Mouse (Mus musculus): ENCODE data around the gene Ctnnbl1.

DNA sequence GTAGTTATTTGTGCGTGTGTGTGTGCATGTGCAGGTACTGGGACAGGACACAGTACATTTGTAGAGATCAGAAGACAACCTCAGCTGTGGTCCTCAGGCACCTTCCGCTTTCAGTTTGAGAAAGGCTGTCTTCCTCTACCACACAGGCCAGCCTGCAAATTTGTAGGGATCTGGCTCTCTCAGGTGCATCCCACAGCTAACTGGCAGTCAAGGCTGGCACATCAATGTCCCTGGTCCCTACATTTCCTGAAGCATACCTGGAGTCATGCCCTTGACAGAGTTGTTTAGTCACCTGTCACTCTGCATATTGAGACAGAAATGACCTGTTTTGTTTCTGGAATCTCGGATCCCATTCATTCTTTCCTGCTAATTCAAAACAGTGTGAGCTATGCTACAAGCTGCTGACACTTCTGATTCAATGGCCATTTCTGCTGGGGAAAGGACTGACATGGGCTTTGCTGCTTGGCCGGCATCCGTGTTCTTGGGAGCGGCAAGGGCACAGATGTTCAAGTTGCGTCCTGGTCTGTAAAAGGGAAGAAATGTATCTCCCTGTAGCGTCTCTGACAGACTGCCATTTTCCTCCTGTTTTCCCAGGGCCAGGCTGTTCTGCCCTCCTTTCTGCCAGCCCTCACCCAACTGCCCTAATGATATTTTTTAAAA lies 53.8 kb downstream of the Ctnnbl1 start:
- TF ChIP-seq CTCF (IDR thresholded peaks at IDR 0.05; ENCODE audit: extremely low read depth, insufficient read depth, insufficient read length, insufficient replicate concordance): no peak
- TF ChIP-seq POLR2A (IDR thresholded peaks at IDR 0.05; ENCODE audit: low read depth, low read length): no peak
